Mouse (Mus musculus) G1E (cell line): Measurements from ENCODE around the gene Dgkb. TPM values are rescaled to one million over a fixed set of nuclear protein-coding genes. Genes with fewer than 3 reads are reported as not detected.

ENCODE experiments used
- ATAC-seq: 2 replicates; pipeline ENCODE4 v1.8.0; 2016; ENCODE audit warnings: mild to moderate bottlenecking; ENCODE audit not compliant: insufficient number of reproducible peaks, poor library complexity, low FRiP score, severe bottlenecking; ENCODE audit errors: extremely low read depth
- DNase-seq: peaks from one replicate; pipeline ENCODE4 v3.0.0; 2012; ENCODE audit warnings: low spot score
- H3K27me3 ChIP-seq: 2 replicates; pipeline ENCODE4 v1.6.1; 2012; ENCODE audit warnings: mild to moderate bottlenecking, low read length, inconsistent platforms; ENCODE audit not compliant: insufficient read depth
- H3K36me3 ChIP-seq: replicated peaks from 2 replicates; pipeline ENCODE3; 2012; ENCODE audit warnings: mild to moderate bottlenecking, inconsistent platforms
- H3K4me1 ChIP-seq: 2 replicates; pipeline ENCODE4 v1.6.1; 2012; ENCODE audit warnings: low read depth, low read length, inconsistent platforms, mixed read lengths; ENCODE audit not compliant: insufficient read depth
- H3K4me3 ChIP-seq: 2 replicates; pipeline ENCODE4 v1.5.1; 2012; ENCODE audit warnings: low read depth, mild to moderate bottlenecking, inconsistent platforms, low read length, moderate library complexity, mixed read lengths
- H3K9me3 ChIP-seq: replicated peaks from 2 replicates; pipeline ENCODE4 v1.6.1; 2012; ENCODE audit warnings: inconsistent platforms
- CTCF ChIP-seq: IDR thresholded peaks from 2 replicates; pipeline ENCODE4 v1.5.1; 2012; ENCODE audit warnings: low read depth, low read length, inconsistent platforms, mixed read lengths
- GATA1 ChIP-seq: IDR thresholded peaks from 2 replicates; pipeline ENCODE4 v1.6.1; 2012; ENCODE audit warnings: borderline replicate concordance, low read length, inconsistent platforms, mixed read lengths
- GATA2 ChIP-seq: IDR thresholded peaks from 2 replicates; pipeline ENCODE4 v1.6.1; 2012; ENCODE audit warnings: low read depth, low read length, inconsistent platforms, borderline replicate concordance
- POLR2AphosphoS5 ChIP-seq: IDR thresholded peaks from 2 replicates; pipeline ENCODE4 v1.6.1; 2012; ENCODE audit warnings: low read depth, low read length, inconsistent platforms; ENCODE audit not compliant: insufficient replicate concordance
- TAL1 ChIP-seq: conservative IDR thresholded peaks from 2 replicates; pipeline ENCODE4 v1.6.1; 2012; ENCODE audit warnings: low read depth, low read length, inconsistent platforms, mixed read lengths
- polyA plus RNA-seq: library from polyadenylated mRNA; stranded (reverse); fragments of >175 nt; gene quantifications from 2 replicates; pipeline ENCODE4 v1.2.3, GENCODE M21; 2012
- total RNA-seq, 2 experiments: library from RNA; stranded (forward) in 1 of 2; stranded (reverse) in 1 of 2; fragments of 200-1000 nt in 1 of 2; fragments of >200 nt in 1 of 2; fragmentation: Nextera tagmentation in 1 of 2; gene quantifications; 2 replicates each; pipeline ENCODE4 v1.2.3; 2014 to 2017

Dgkb gene
- total and polyA plus RNA-seq, 3 experiments = 0.33 TPM; not detected in 2

GRCm38 (mm10) chr12:38361491-38361890 lies 544.0 kb downstream of the Dgkb start:
- Histone ChIP-seq H3K9me3 (no peaks in the 10 kb centered on the region), H3K27me3 (no peaks in the 10 kb centered on the region), H3K36me3 (no peaks in the 10 kb centered on the region), H3K4me1 (no peaks in the 10 kb centered on the region), H3K4me3 (no peak overlapping the region)
- DNase-seq (no peak), ATAC-seq (no peak)
- TF ChIP-seq TAL1 (no peak), GATA2 (no peak), POLR2AphosphoS5 (no peak), GATA1 (no peak), CTCF (no peak)

- TF ChIP-seq CTCF = no peak
- TF ChIP-seq TAL1 = no peak
- TF ChIP-seq POLR2AphosphoS5 = no peak
- no peak for TF ChIP-seq GATA2
- TF ChIP-seq GATA1 = no peak
- no peak for DNase-seq
- H3K4me3 ChIP-seq = no peak overlapping the region
- no peaks in the 10 kb centered on the region for H3K36me3 ChIP-seq
- no peak for ATAC-seq
- no peaks in the 10 kb centered on the region for H3K27me3 ChIP-seq
- H3K4me1 ChIP-seq = no peaks in the 10 kb centered on the region
- H3K9me3 ChIP-seq = peaks cover 11% of the 10 kb centered on the region
Observed at GRCm38 (mm10) chr12:38371597-38371996, 554.1 kb downstream of the Dgkb start.

GRCm38 (mm10) chr12:38374159-38374558 lies 556.6 kb downstream of the Dgkb start:
- H3K36me3 ChIP-seq = no peaks in the 10 kb centered on the region
- DNase-seq (no peak), ATAC-seq (no peak)
- no peak for TF ChIP-seq CTCF
- TF ChIP-seq GATA1 = no peak
- TF ChIP-seq POLR2AphosphoS5 = no peak
- TF ChIP-seq GATA2 = no peak
- no peak for TF ChIP-seq TAL1
- H3K4me1 ChIP-seq = no peaks in the 10 kb centered on the region
- no peaks in the 10 kb centered on the region for H3K27me3 ChIP-seq
- H3K4me3 ChIP-seq = no peak overlapping the region
- H3K9me3 ChIP-seq = peaks cover 14% of the 10 kb centered on the region

GRCm38 (mm10) chr12:38385942-38386341 lies 568.4 kb downstream of the Dgkb start:
- ATAC-seq (no peak), DNase-seq (no peak)
- 0 out of 2 replicates have a peak, but pooled peaks cover 2% of the 10 kb centered on the region for H3K9me3 ChIP-seq
- no peaks in the 10 kb centered on the region for H3K27me3 ChIP-seq
- H3K4me3 ChIP-seq = no peak overlapping the region
- H3K36me3 ChIP-seq = no peaks in the 10 kb centered on the region
- no peaks in the 10 kb centered on the region for H3K4me1 ChIP-seq
- TF ChIP-seq TAL1 = no peak

- no peak for DNase-seq
- no peaks in the 10 kb centered on the region for H3K4me1 ChIP-seq
- no peak for ATAC-seq
- H3K27me3 ChIP-seq = no peaks in the 10 kb centered on the region
- 0 out of 2 replicates have a peak, but pooled peaks cover 2% of the 10 kb centered on the region for H3K9me3 ChIP-seq
- H3K36me3 ChIP-seq = no peaks in the 10 kb centered on the region
- TF ChIP-seq GATA1 (no peak), TAL1 (no peak), CTCF (no peak), GATA2 (no peak), POLR2AphosphoS5 (no peak)
- no peak overlapping the region for H3K4me3 ChIP-seq
Observed at GRCm38 (mm10) chr12:38386991-38387390, 569.5 kb downstream of the Dgkb start.

- Histone ChIP-seq H3K36me3 (no peaks in the 10 kb centered on the region), H3K27me3 (no peaks in the 10 kb centered on the region), H3K9me3 (0 out of 2 replicates have a peak, but pooled peaks cover 2% of the 10 kb centered on the region), H3K4me3 (no peak overlapping the region), H3K4me1 (no peaks in the 10 kb centered on the region)
- DNase-seq = no peak
- no peak for ATAC-seq
- TF ChIP-seq GATA1 (no peak), GATA2 (no peak)
Observed at GRCm38 (mm10) chr12:38387654-38388053, 570.1 kb downstream of the Dgkb start.

GRCm38 (mm10) chr12:38388243-38388642 lies 570.7 kb downstream of the Dgkb start:
- Histone ChIP-seq H3K4me1 (no peaks in the 10 kb centered on the region), H3K9me3 (0 out of 2 replicates have a peak, but pooled peaks cover 2% of the 10 kb centered on the region), H3K36me3 (no peaks in the 10 kb centered on the region), H3K4me3 (no peak overlapping the region), H3K27me3 (no peaks in the 10 kb centered on the region)
- TF ChIP-seq GATA2 = no peak
- TF ChIP-seq CTCF = no peak
- no peak for TF ChIP-seq TAL1
- TF ChIP-seq GATA1 = no peak
- TF ChIP-seq POLR2AphosphoS5 = no peak
- ATAC-seq (no peak), DNase-seq (no peak)
